Mouse (Mus musculus) brain, embryonic 14.5 days (tissue): ENCODE measurements around the gene Lypd3. TPM values are rescaled to one million over a fixed set of nuclear protein-coding genes. Genes with fewer than 3 reads are reported as not detected.

Source experiments
- DNase-seq: peaks from one replicate; pipeline ENCODE4 v3.0.0-alpha.2; 2011; ENCODE audit warnings: low read depth
- CTCF ChIP-seq: fragments of 200-500 bp; IDR thresholded peaks from 2 replicates; pipeline ENCODE4 v1.5.1; 2012; ENCODE audit warnings: inconsistent platforms, mild to moderate bottlenecking, moderate library complexity, borderline replicate concordance; ENCODE audit not compliant: insufficient read depth, insufficient read length; ENCODE audit errors: extremely low read depth
- POLR2A ChIP-seq: fragments of 200-500 bp; IDR thresholded peaks from 2 replicates; pipeline ENCODE4 v1.6.1; 2012; ENCODE audit warnings: mild to moderate bottlenecking, inconsistent platforms, borderline replicate concordance; ENCODE audit not compliant: poor library complexity, insufficient read depth, insufficient read length, severe bottlenecking; ENCODE audit errors: extremely low read depth
- polyA plus RNA-seq: library from polyadenylated mRNA; depleted of rRNA; stranded (reverse); fragments of >200 nt; gene quantifications from 2 replicates; pipeline ENCODE4 v1.2.3, GENCODE M21; 2012

Lypd3 gene
- polyA plus RNA-seq, 1 experiment, result 1.8 TPM

- no peak for TF ChIP-seq POLR2A
- TF ChIP-seq CTCF, result no peak
- DNase-seq, result no peak
These were observed 16.5 kb upstream of the Lypd3 start for GRCm38 (mm10) chr7:24619671-24620397.

GRCm38 (mm10) chr7:24621193-24621592 lies 15.2 kb upstream of the Lypd3 start:
- no peak for TF ChIP-seq POLR2A
- TF ChIP-seq CTCF, result no peak; the same call in 1 of the 2 replicates
- DNase-seq, result no peak

- TF ChIP-seq CTCF, result no peak
- TF ChIP-seq POLR2A, result no peak
- no peak for DNase-seq
These were observed 13.4 kb upstream of the Lypd3 start for GRCm38 (mm10) chr7:24622967-24623366.

GRCm38 (mm10) chr7:24628685-24629610 lies 7.4 kb upstream of the Lypd3 start:
- TF ChIP-seq POLR2A (no peak), CTCF (no peak)
- DNase-seq, result peak; percentile 86

- TF ChIP-seq CTCF, result no peak
- TF ChIP-seq POLR2A, result no peak
- DNase-seq, result no peak
These were observed 6.7 kb upstream of the Lypd3 start for GRCm38 (mm10) chr7:24629672-24630071.

DNA sequence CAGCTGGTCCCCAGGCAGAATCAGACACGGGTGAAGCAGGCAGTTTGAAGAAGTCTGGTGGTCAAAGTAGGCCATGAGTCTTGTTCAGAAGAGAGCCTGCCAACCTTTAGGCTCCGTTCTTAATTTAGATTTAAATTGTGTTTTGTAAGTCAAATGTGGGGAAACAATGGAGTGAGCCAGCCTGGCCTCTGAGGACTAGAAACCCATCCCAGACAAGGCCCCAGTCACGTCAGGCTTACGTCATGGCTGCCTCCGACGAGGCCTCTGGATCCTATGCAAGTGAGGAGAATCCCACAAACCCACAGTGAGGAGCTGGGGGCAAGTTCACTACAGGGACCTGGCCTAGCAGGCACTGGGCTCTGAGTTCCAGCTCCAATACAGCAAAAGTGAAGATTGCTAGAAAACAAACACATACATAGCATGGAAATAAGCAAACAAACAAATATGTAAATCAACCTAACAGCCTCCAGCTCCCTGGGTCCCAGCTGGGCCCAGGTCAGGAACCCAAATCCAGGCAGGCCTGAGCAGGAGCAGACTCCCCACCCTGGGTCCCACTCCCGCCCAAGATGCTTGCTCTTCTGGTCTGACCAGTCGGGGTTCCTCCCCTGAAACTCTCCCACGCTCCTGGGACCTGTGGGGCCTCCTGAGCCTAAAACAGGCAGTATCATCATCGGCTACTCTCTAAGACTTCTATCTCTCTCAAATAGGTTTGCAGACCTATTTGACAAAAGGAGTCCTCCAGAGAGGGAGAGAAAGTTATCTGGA lies 6.1 kb upstream of the Lypd3 start:
- TF ChIP-seq POLR2A (no peak), CTCF (no peak)
- no peak for DNase-seq

GRCm38 (mm10) chr7:24637046-24637445 lies 696 bp downstream of the Lypd3 start:
- no peak for DNase-seq
- TF ChIP-seq CTCF, result no peak
- TF ChIP-seq POLR2A, result no peak

- peak; percentile 34 for DNase-seq
- no peak for TF ChIP-seq CTCF
- no peak for TF ChIP-seq POLR2A
These were observed 1.9 kb downstream of the Lypd3 start for GRCm38 (mm10) chr7:24638026-24638856.

GRCm38 (mm10) chr7:24640450-24640849 lies 4.1 kb downstream of the Lypd3 start:
- TF ChIP-seq CTCF (no peak), POLR2A (no peak)
- no peak for DNase-seq

- TF ChIP-seq POLR2A, result no peak
- peak; percentile 73 for TF ChIP-seq CTCF
- peak; percentile 62 for DNase-seq
These were observed 6.1 kb downstream of the Lypd3 start for GRCm38 (mm10) chr7:24642491-24642890.

DNA sequence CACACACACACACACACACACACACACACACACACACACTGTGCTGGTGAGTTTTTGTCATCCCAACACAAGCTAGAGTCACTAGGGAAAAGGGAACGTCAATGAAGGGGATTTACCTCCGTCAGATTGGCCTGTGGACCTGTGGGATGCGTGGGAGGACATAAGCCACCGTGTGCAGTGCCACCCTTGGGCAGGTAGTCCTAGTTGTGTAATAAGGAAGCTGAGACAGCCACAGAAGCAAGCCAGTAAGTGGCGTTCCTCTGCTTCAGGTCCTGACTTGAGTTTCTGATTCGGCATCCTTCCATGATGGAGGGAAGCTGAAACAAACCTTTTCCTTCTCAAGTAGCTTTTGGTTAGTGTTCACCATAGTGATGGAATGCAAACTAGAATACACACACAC lies 8.1 kb downstream of the Lypd3 start:
- TF ChIP-seq POLR2A (no peak), CTCF (no peak)
- DNase-seq, result no peak
